Mouse (Mus musculus): ENCODE results near the gene Cerkl. TPM values are rescaled to one million over a fixed set of nuclear protein-coding genes. Genes with fewer than 3 reads are reported as not detected.

The Cerkl gene
- polyA plus RNA-seq (2014; fragmentation: Nextera tagmentation; extraction: Ambion mirVana), result 2.4 and 2.5 TPM in 2 replicates

- DNase-seq (ENCODE audit: low spot score, missing footprints) (peak; percentile 95), ATAC-seq (ENCODE audit: low FRiP score) (peak; percentile 90)
- Histone ChIP-seq H3K27ac (ENCODE audit: low read depth, low read length) (no peak within 1 kb of the TSS; the same call in 1 of the 2 replicates), H3K27me3 (ENCODE audit: control insufficient read depth, insufficient read depth, low read length) (peaks cover 67% of the 10 kb centered on the region), H3K4me3 (ENCODE audit: low read depth, low read length) (peak within 1 kb of the TSS; percentile 43), H3K4me2 (peak within 1 kb of the TSS; percentile 57), H3K9me3 (ENCODE audit: control insufficient read depth, low read length) (no peaks in the 10 kb centered on the region), H3K36me3 (ENCODE audit: control insufficient read depth, insufficient read depth, low read length) (no peaks in the 10 kb centered on the region), H3K9ac (ENCODE audit: low read length) (peak within 1 kb of the TSS; percentile 62), H3K4me1 (ENCODE audit: control insufficient read depth, insufficient read depth, low read length) (peaks cover 30% of the 10 kb centered on the region)
- under 1% methylated on average over 42 of the region's 42 CpGs for WGBS
Observed at GRCm38 (mm10) chr2:79456575-79457349, at the start of gene Cerkl, which contains the start of gene Neurod1. Gene Cerkl (minus strand): TSS chr2:79456785. Gene Neurod1 (minus strand): TSS chr2:79456751.

- 26% methylated on average over 10 of the region's 10 CpGs for WGBS
- no peak overlapping the region for H3K9ac ChIP-seq (ENCODE audit: low read length)
- H3K36me3 ChIP-seq (ENCODE audit: control insufficient read depth, insufficient read depth, low read length), result no peaks in the 10 kb centered on the region
- no peak overlapping the region for H3K4me3 ChIP-seq (ENCODE audit: low read depth, low read length)
- peak; percentile 97 for DNase-seq (ENCODE audit: low spot score, missing footprints)
- H3K4me2 ChIP-seq, result no peak overlapping the region
- H3K27me3 ChIP-seq (ENCODE audit: control insufficient read depth, insufficient read depth, low read length), result no peaks in the 10 kb centered on the region
- H3K27ac ChIP-seq (ENCODE audit: low read depth, low read length), result no peak overlapping the region
- ATAC-seq (ENCODE audit: low FRiP score), result peak; percentile 68
- H3K4me1 ChIP-seq (ENCODE audit: control insufficient read depth, insufficient read depth, low read length), result no peaks in the 10 kb centered on the region
- no peaks in the 10 kb centered on the region for H3K9me3 ChIP-seq (ENCODE audit: control insufficient read depth, low read length)
Observed at GRCm38 (mm10) chr2:79498990-79499755, 42.6 kb upstream of the Cerkl start.

- H3K27me3 ChIP-seq (ENCODE audit: control insufficient read depth, insufficient read depth, low read length), result no peaks in the 10 kb centered on the region
- no peaks in the 10 kb centered on the region for H3K36me3 ChIP-seq (ENCODE audit: control insufficient read depth, insufficient read depth, low read length)
- WGBS, result 72% methylated on average over 3 of the region's 3 CpGs
- no peak overlapping the region for H3K4me3 ChIP-seq (ENCODE audit: low read depth, low read length)
- H3K27ac ChIP-seq (ENCODE audit: low read depth, low read length), result no peak overlapping the region
- no peaks in the 10 kb centered on the region for H3K4me1 ChIP-seq (ENCODE audit: control insufficient read depth, insufficient read depth, low read length)
- no peak for ATAC-seq (ENCODE audit: low FRiP score)
- peak; percentile 44 for DNase-seq (ENCODE audit: low spot score, missing footprints)
- H3K9ac ChIP-seq (ENCODE audit: low read length), result no peak overlapping the region
- no peak overlapping the region for H3K4me2 ChIP-seq
- H3K9me3 ChIP-seq (ENCODE audit: control insufficient read depth, low read length), result no peaks in the 10 kb centered on the region
Observed at GRCm38 (mm10) chr2:79485127-79485526, 28.5 kb upstream of the Cerkl start.

DNA sequence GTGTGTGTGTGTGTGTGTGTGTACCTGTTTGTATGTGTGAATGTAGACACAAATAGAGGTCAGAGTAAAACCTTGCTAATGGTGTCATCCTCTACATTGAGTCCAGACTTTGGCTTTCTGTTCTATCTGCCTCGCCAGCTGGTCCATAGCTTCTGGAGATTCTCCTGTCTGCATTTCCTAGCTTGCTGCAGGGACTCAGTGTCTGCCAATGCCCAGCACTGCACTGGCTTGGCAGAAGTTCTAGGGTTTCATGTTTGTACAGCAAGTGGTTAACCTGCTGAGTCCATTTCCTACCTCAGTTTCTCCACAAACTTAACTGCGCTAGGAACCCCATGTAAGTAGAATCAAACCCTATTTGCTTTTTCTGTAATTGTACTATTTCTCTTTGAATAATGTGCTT, 25.9 kb upstream of the Cerkl start:
- 89% methylated on average over 2 of the region's 2 CpGs for WGBS
- Histone ChIP-seq H3K4me1 (ENCODE audit: control insufficient read depth, insufficient read depth, low read length) (no peaks in the 10 kb centered on the region), H3K4me2 (no peak overlapping the region), H3K9ac (ENCODE audit: low read length) (no peak overlapping the region), H3K36me3 (ENCODE audit: control insufficient read depth, insufficient read depth, low read length) (no peaks in the 10 kb centered on the region), H3K4me3 (ENCODE audit: low read depth, low read length) (no peak overlapping the region), H3K9me3 (ENCODE audit: control insufficient read depth, low read length) (no peaks in the 10 kb centered on the region), H3K27ac (ENCODE audit: low read depth, low read length) (no peak overlapping the region), H3K27me3 (ENCODE audit: control insufficient read depth, insufficient read depth, low read length) (no peaks in the 10 kb centered on the region)
- ATAC-seq (ENCODE audit: low FRiP score) (no peak), DNase-seq (ENCODE audit: low spot score, missing footprints) (no peak)

DNA sequence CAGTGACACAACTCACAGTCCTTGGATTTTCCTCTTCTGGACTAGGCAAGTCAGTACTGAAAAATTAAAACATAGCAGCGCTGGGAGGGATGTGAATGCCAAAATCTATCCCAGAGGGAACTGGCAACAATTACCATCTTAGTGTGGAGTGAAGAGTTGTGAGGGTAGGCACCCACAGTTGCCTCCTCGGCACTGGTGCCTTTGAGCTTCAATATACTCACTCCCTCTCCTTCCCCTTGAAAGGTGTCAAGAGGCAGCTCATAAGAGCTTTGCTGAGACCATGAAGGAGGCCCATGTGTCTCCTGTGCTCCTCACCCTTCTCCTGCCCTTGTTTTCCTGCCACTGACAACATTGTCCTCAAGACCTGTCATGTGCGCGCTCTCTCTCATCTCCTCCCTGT, 5.8 kb upstream of the Cerkl start:
- H3K9me3 ChIP-seq (ENCODE audit: control insufficient read depth, low read length), result no peaks in the 10 kb centered on the region
- peak; percentile 14 for DNase-seq (ENCODE audit: low spot score, missing footprints)
- H3K9ac ChIP-seq (ENCODE audit: low read length), result no peak overlapping the region
- no peaks in the 10 kb centered on the region for H3K36me3 ChIP-seq (ENCODE audit: control insufficient read depth, insufficient read depth, low read length)
- WGBS, result 93% methylated on average over 4 of the region's 4 CpGs
- H3K4me2 ChIP-seq, result no peak overlapping the region
- no peak overlapping the region for H3K27ac ChIP-seq (ENCODE audit: low read depth, low read length)
- peaks cover 20% of the 10 kb centered on the region for H3K4me1 ChIP-seq (ENCODE audit: control insufficient read depth, insufficient read depth, low read length)
- no peak for ATAC-seq (ENCODE audit: low FRiP score)
- no peak overlapping the region for H3K4me3 ChIP-seq (ENCODE audit: low read depth, low read length)
- H3K27me3 ChIP-seq (ENCODE audit: control insufficient read depth, insufficient read depth, low read length), result peaks cover 35% of the 10 kb centered on the region

DNA sequence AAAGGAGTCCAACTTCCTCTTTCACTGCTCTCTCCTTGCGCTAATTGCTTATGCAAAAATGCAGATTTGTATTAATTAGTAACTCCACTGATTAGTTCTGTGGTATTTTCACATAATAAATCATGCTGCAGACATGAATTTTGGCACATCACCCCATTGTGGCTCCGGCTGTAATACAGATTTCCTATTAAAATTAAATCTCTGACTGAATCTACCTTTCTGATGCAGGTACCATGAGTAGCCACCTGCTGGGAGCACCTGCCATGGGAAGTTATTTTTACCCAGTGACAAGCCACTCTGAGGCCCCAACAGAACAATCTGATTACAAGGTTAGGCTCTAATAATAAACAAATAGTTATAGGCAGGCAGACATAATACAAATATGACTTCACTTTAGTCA, 5.3 kb upstream of the Cerkl start:
- Histone ChIP-seq H3K9ac (ENCODE audit: low read length) (no peak overlapping the region), H3K4me1 (ENCODE audit: control insufficient read depth, insufficient read depth, low read length) (peaks cover 25% of the 10 kb centered on the region), H3K27me3 (ENCODE audit: control insufficient read depth, insufficient read depth, low read length) (peaks cover 39% of the 10 kb centered on the region), H3K9me3 (ENCODE audit: control insufficient read depth, low read length) (no peaks in the 10 kb centered on the region), H3K4me3 (ENCODE audit: low read depth, low read length) (no peak overlapping the region), H3K36me3 (ENCODE audit: control insufficient read depth, insufficient read depth, low read length) (no peaks in the 10 kb centered on the region), H3K27ac (ENCODE audit: low read depth, low read length) (no peak overlapping the region), H3K4me2 (no peak overlapping the region)
- ATAC-seq (ENCODE audit: low FRiP score) (no peak), DNase-seq (ENCODE audit: low spot score, missing footprints) (peak; percentile 26)
- WGBS, result 84% methylated on average over 2 of the region's 2 CpGs

- Histone ChIP-seq H3K27ac (ENCODE audit: low read depth, low read length) (no peak overlapping the region), H3K27me3 (ENCODE audit: control insufficient read depth, insufficient read depth, low read length) (peaks cover 48% of the 10 kb centered on the region), H3K9me3 (ENCODE audit: control insufficient read depth, low read length) (no peaks in the 10 kb centered on the region), H3K4me1 (ENCODE audit: control insufficient read depth, insufficient read depth, low read length) (peaks cover 25% of the 10 kb centered on the region), H3K36me3 (ENCODE audit: control insufficient read depth, insufficient read depth, low read length) (no peaks in the 10 kb centered on the region), H3K4me2 (no peak overlapping the region), H3K9ac (ENCODE audit: low read length) (no peak overlapping the region), H3K4me3 (ENCODE audit: low read depth, low read length) (no peak overlapping the region)
- WGBS, result 0% methylated on average over 2 of the region's 2 CpGs
- DNase-seq (ENCODE audit: low spot score, missing footprints) (peak; percentile 90), ATAC-seq (ENCODE audit: low FRiP score) (no peak)
Observed at GRCm38 (mm10) chr2:79460586-79460985, 4.0 kb upstream of the Cerkl start.

GRCm38 (mm10) chr2:79460107-79460506, 3.5 kb upstream of the Cerkl start:
- H3K4me1 ChIP-seq (ENCODE audit: control insufficient read depth, insufficient read depth, low read length), result peaks cover 26% of the 10 kb centered on the region
- no peaks in the 10 kb centered on the region for H3K9me3 ChIP-seq (ENCODE audit: control insufficient read depth, low read length)
- 6% methylated on average over 14 of the region's 14 CpGs for WGBS
- peak overlapping the region; percentile 9; the same call in 1 of the 2 replicates for H3K4me3 ChIP-seq (ENCODE audit: low read depth, low read length)
- ATAC-seq (ENCODE audit: low FRiP score), result no peak
- DNase-seq (ENCODE audit: low spot score, missing footprints), result peak; percentile 91
- peak overlapping the region; percentile 73; the same call in 1 of the 2 replicates for H3K27ac ChIP-seq (ENCODE audit: low read depth, low read length)
- H3K9ac ChIP-seq (ENCODE audit: low read length), result peak overlapping the region; percentile 22; the same call in 1 of the 2 replicates
- no peaks in the 10 kb centered on the region for H3K36me3 ChIP-seq (ENCODE audit: control insufficient read depth, insufficient read depth, low read length)
- H3K4me2 ChIP-seq, result peak overlapping the region; percentile 45
- H3K27me3 ChIP-seq (ENCODE audit: control insufficient read depth, insufficient read depth, low read length), result peaks cover 53% of the 10 kb centered on the region

Data from midbrain, embryonic 11.5 days (tissue).